Mouse (Mus musculus) forebrain, embryonic 14.5 days (tissue): Measurements from ENCODE around the gene Cdh8. TPM values are rescaled to one million over a fixed set of nuclear protein-coding genes. Genes with fewer than 3 reads are reported as not detected.

Experiments
- ATAC-seq: fragments of 200-750 bp; cut with Nextera tagmentation; 2 replicates; pipeline ENCODE4 v1.8.0; 2017; ENCODE audit warnings: mild to moderate bottlenecking, moderate library complexity
- DNase-seq: peaks from one replicate; pipeline ENCODE4 v3.0.0-alpha.2; 2015; ENCODE audit warnings: low spot score
- H3K27ac ChIP-seq: fragments of 300-500 bp; sonication (generic); 2 replicates; pipeline ENCODE4 v1.5.1; 2014; ENCODE audit warnings: low read depth, mild to moderate bottlenecking, control low read depth, low read length, moderate library complexity
- H3K27me3 ChIP-seq: fragments of 300-500 bp; sonication (generic); replicated peaks from 2 replicates; pipeline ENCODE4 v1.6.1; 2014; ENCODE audit warnings: low read length, control low read depth, mixed read lengths; ENCODE audit not compliant: control insufficient read depth, insufficient read depth
- H3K36me3 ChIP-seq: fragments of 300-500 bp; sonication (generic); 2 replicates; pipeline ENCODE4 v1.6.1; 2014; ENCODE audit warnings: low read length, control low read depth; ENCODE audit not compliant: control insufficient read depth, insufficient read depth
- H3K4me1 ChIP-seq: fragments of 300-500 bp; sonication (generic); 2 replicates; pipeline ENCODE4 v1.6.1; 2014; ENCODE audit warnings: antibody characterized with exemption, low read length, control low read depth; ENCODE audit not compliant: control insufficient read depth, insufficient read depth
- H3K4me2 ChIP-seq: fragments of 300-500 bp; sonication (generic); 2 replicates; pipeline ENCODE4 v1.6.1; 2014; ENCODE audit warnings: mild to moderate bottlenecking, control low read depth, low read length
- H3K4me3 ChIP-seq: fragments of 300-500 bp; sonication (generic); 2 replicates; pipeline ENCODE4 v1.5.1; 2014; ENCODE audit warnings: low read depth, low read length, control low read depth
- H3K9ac ChIP-seq: fragments of 300-500 bp; sonication (generic); 2 replicates; pipeline ENCODE4 v1.6.1; 2014; ENCODE audit warnings: mild to moderate bottlenecking, low read length, control low read depth, moderate library complexity
- H3K9me3 ChIP-seq: fragments of 300-500 bp; sonication (generic); replicated peaks from 2 replicates; pipeline ENCODE4 v1.6.1; 2016; ENCODE audit warnings: low read length, control low read depth, mixed read lengths; ENCODE audit not compliant: control insufficient read depth
- WGBS: fragments of 180-500 bp; shearing (Covaris S2); extraction: QIAGEN DNeasy Blood & Tissue Kit; methylation state at CpG from one replicate; pipeline ENCODE4 v1.1.7; 2014; 5-methylcytosine and 5-hydroxymethylcytosine counted together
- polyA plus RNA-seq: library from polyadenylated mRNA; unstranded; fragments of >200 nt; fragmentation: Nextera tagmentation; extraction: Ambion mirVana; gene quantifications from 2 replicates; pipeline ENCODE4 v1.2.1, GENCODE M21; 2014

Gene Cdh8
- 26.6 and 44.3 TPM in 2 replicates for polyA plus RNA-seq

DNA sequence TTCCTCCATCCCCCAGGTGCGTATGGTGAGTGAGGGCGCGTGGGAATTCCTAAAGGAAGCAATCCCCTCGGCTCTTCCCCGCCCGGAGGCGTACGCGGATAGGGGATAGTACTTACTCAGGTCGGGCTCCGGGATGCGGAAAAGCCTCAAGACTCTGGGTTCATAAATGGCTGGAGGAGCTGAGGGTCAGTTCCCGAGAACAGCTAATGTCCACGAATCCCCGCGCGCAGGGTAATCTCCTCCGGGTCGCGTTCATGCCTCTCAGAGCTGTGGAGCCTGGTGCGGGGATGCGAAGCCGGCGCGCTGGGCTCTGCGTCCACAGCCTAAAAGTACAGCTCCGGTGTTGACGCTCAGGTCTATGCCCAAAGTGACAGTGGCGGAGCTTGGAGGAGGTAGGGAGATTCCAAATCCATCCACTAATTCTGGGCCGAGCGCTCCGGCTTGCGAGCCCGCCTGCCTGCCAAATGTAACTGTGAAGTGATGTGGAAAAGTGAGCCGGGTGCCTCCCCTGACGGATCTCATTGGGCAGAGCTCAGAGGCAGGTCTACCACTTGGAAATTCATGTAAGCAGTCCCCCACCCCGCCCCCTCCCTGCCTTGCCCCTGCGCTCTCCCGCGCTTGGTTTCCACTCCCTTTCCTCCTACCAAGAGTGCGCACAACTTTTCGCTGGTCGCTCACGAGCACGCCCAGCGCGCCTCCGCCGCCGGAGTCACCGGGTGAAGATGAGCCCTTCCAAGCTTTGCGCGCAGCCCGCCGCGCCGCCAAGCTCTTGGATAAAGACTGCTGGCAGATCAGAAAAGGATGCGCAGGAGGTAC is at the start of gene Cdh8:
TSS of gene Cdh8 (minus strand) at position 506 of the 816 bp plus-strand sequence.
- Histone ChIP-seq H3K36me3 (no peaks in the 10 kb centered on the region), H3K9ac (peak within 1 kb of the TSS; percentile 72), H3K4me2 (peak within 1 kb of the TSS; percentile 96), H3K4me3 (peak within 1 kb of the TSS; percentile 66), H3K4me1 (peaks cover 11% of the 10 kb centered on the region), H3K27me3 (0 out of 2 replicates have a peak, but pooled peaks cover 2% of the 10 kb centered on the region), H3K27ac (peak within 1 kb of the TSS; percentile 70), H3K9me3 (no peaks in the 10 kb centered on the region)
- ATAC-seq = peak; percentile 85
- peak; percentile 86 for DNase-seq
- WGBS = under 1% methylated on average over 58 of the region's 58 CpGs

DNA sequence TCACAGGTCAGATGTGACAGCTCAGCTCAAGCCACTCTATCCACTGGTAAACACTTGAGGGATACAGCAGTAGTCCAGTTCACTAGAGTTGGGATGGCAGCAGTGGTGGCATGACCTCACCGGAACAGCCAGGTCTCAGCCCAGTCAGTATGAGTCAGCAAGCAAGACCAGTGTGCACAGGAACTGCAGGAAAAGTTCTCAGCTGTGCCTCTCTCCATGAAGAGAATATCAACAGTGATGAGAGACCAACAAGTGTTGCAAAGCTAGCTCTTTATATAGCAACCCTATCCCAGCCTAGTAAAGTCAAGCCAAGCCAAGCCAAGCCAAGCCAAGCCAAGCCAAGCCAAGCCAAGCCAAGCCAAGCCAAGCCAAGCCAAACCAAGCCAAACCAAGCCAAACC is 30.2 kb upstream of the Cdh8 start:
- Histone ChIP-seq H3K9me3 (no peaks in the 10 kb centered on the region), H3K4me3 (no peak overlapping the region), H3K9ac (no peak overlapping the region), H3K4me1 (no peaks in the 10 kb centered on the region), H3K27ac (no peak overlapping the region), H3K27me3 (no peaks in the 10 kb centered on the region), H3K4me2 (no peak overlapping the region), H3K36me3 (no peaks in the 10 kb centered on the region)
- WGBS = 96% methylated on average over 1 of the region's 1 CpGs
- ATAC-seq = no peak
- DNase-seq = no peak

DNA sequence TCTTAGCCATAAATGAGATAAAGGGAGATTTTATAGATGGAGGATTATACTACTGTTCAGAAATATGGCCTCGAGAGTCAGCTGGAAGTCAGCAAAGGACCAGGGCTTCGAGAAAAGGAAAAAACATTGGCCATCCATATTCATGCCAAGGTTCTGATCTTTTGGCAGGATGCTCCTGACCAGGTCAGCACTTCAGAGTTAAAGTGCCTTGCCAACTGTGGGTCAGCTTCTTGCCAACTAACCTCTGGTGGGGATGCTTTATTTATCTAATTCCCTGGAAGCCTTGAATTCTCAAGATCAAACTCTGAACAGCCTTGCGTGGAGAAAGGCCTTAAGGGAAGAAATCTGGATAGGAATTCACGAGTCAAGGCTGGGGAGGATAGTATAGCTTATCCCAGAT is 9.6 kb upstream of the Cdh8 start:
- ATAC-seq (no peak), DNase-seq (no peak)
- no peaks in the 10 kb centered on the region for H3K4me1 ChIP-seq
- 89% methylated on average over 4 of the region's 4 CpGs for WGBS
- no peak overlapping the region for H3K4me2 ChIP-seq
- H3K4me3 ChIP-seq = no peak overlapping the region
- no peaks in the 10 kb centered on the region for H3K9me3 ChIP-seq
- H3K9ac ChIP-seq = no peak overlapping the region
- H3K27me3 ChIP-seq = no peaks in the 10 kb centered on the region
- no peak overlapping the region for H3K27ac ChIP-seq
- H3K36me3 ChIP-seq = no peaks in the 10 kb centered on the region

DNA sequence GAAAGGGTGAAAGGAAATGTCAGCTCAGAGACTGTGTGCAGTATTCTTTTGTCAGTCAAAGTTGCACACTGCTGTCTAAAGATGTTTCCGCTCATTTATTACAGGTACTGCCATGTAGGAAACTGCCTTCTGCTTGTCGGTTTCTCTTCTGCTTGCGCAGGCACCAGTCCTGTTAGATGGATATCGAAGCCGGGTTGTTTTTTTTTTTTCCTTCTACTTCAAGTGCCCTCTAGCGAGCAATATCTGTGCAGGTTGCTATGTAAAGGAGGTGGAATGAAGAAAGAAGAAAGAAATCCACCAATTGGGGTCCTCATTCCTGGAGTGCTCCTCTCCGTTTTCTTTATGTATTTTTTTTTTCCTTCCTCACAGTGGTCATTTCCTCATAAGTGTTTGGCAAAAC is 5.2 kb upstream of the Cdh8 start:
- H3K36me3 ChIP-seq = no peaks in the 10 kb centered on the region
- H3K27me3 ChIP-seq = no peaks in the 10 kb centered on the region
- 0 out of 2 replicates have a peak overlapping the region, but pooled peaks have one; percentile 5 for H3K4me3 ChIP-seq
- H3K4me2 ChIP-seq = peak overlapping the region; percentile 41
- no peak overlapping the region for H3K27ac ChIP-seq
- no peaks in the 10 kb centered on the region for H3K9me3 ChIP-seq
- H3K4me1 ChIP-seq = peaks cover 7% of the 10 kb centered on the region; the same call in 1 of the 2 replicates
- peak overlapping the region; percentile 35; the same call in 1 of the 2 replicates for H3K9ac ChIP-seq
- DNase-seq (peak; percentile 84), ATAC-seq (no peak)
- WGBS = 7% methylated on average over 7 of the region's 7 CpGs

DNA sequence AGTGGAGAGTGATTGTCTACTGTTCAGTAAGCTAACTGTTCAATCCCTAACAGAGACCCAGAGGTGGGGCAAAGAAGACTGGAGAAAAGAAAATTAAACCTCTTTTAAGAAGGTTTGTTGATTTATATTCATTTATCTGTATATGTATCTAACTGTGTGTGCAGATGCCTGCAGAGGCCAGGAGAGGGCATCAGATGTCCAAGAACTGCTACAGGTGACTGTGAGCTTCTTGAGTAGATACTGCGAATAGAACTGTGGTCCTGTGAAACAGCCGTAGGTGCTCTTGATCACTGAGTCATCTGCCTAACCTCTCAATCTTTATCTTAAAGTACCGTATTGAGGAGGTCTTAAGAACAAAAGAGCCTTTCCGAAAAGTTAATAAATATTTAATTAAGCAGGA is 3.5 kb upstream of the Cdh8 start:
- Histone ChIP-seq H3K4me1 (peaks cover 8% of the 10 kb centered on the region), H3K4me2 (no peak overlapping the region), H3K27me3 (0 out of 2 replicates have a peak, but pooled peaks cover 2% of the 10 kb centered on the region), H3K4me3 (no peak overlapping the region), H3K9me3 (no peaks in the 10 kb centered on the region), H3K36me3 (no peaks in the 10 kb centered on the region), H3K27ac (no peak overlapping the region), H3K9ac (no peak overlapping the region)
- no peak for DNase-seq
- 92% methylated on average over 4 of the region's 4 CpGs for WGBS
- ATAC-seq = no peak

DNA sequence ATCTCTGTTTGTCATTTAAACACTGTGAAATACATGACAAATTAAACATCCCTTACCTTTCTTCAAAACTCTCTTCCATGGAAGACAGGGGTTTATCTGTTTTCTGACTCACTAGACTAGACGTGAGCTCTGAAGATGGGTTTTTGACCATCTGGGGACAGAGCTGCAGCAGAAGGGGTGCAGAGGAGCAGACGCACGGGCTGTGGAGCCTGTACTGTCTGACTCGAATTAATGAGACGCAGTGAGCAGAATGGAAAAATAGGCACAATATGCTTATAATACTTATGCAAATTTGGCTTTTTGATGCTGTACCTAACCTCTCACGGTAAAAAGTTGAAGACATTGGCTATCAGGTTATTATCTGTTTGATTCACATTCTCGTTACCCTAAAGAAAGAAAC is 1.2 kb upstream of the Cdh8 start:
- Histone ChIP-seq H3K27ac (no peak overlapping the region), H3K27me3 (0 out of 2 replicates have a peak, but pooled peaks cover 2% of the 10 kb centered on the region), H3K9ac (peak overlapping the region; percentile 72), H3K36me3 (no peaks in the 10 kb centered on the region), H3K4me3 (peak overlapping the region; percentile 66), H3K4me1 (peaks cover 11% of the 10 kb centered on the region), H3K4me2 (peak overlapping the region; percentile 96), H3K9me3 (no peaks in the 10 kb centered on the region)
- ATAC-seq (peak; percentile 32), DNase-seq (peak; percentile 63)
- WGBS = 18% methylated on average over 7 of the region's 7 CpGs

DNA sequence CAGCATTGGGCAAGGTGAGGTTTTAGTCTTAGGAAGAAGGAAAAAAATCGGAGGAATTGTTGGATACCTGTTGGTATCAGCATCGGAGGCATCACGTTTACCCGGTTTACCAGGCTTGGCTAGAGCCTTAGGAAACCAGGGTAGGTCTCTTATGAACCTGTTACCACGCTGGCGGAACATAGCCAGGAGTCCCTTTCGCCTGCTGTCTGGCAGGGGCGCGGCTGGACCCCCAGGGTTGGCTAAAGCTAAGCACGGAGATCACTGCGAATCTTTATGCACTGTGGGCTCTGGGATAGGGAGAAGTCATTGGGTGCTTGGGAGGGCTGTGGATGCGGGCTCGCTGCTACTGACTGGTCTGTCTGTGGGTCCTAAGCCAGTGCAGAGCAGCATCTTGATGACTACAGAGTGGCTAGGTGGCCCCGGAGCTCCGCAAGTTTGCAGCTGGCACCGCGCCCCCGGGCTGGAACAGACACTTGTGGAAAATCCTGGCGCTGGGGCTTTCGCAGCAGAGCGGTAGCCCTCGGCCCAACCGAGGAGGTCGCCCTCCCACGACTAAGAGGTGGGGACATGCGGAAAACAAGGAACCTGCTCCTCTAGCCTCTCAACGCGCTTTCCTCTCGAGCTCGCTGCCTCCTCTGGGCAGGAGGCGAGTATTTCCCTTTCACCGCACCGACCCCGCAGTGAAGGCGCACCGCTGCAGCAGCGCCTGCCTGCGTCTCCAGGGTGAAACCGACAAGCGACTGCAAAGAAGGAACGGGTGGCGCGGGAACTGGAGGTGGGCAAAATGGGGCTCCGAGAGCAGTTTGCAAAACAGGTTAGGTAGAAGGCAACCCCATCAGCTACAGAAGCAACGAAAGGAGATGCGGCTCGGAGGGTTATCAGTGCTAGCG is 950 bp downstream of the Cdh8 start:
- Histone ChIP-seq H3K9ac (peak overlapping the region; percentile 72), H3K4me3 (peak overlapping the region; percentile 66), H3K9me3 (no peaks in the 10 kb centered on the region), H3K4me1 (peaks cover 11% of the 10 kb centered on the region), H3K4me2 (peak overlapping the region; percentile 96), H3K36me3 (no peaks in the 10 kb centered on the region), H3K27ac (peak overlapping the region; percentile 70), H3K27me3 (0 out of 2 replicates have a peak, but pooled peaks cover 2% of the 10 kb centered on the region)
- WGBS = under 1% methylated on average over 48 of the region's 48 CpGs
- DNase-seq (peak; percentile 60), ATAC-seq (peak; percentile 16)

DNA sequence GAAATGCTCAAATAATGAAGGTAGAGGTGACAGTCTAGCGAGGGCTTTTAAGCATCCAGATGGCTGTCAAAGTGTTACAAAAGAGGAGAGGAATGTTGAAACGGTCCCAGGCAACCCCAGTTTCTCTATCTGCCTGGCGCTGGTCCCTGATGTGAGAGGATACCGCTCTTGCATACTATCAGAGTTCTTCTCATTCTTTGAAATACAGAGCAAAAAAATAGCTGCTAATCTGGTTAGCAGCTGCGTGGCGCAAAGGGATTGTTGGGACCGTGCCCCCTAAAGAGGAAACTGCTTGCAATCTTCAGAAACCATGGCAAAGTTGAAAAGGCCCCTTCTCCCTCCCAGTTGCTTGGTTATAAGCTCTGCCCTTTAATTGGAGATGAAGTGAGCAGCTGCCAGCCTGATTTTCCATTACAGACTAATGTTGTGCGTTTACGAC is 1.8 kb downstream of the Cdh8 start:
- 0 out of 2 replicates have a peak, but pooled peaks cover 2% of the 10 kb centered on the region for H3K27me3 ChIP-seq
- H3K9ac ChIP-seq = peak overlapping the region; percentile 72
- H3K4me1 ChIP-seq = peaks cover 11% of the 10 kb centered on the region
- DNase-seq (peak; percentile 80), ATAC-seq (peak; percentile 42)
- WGBS = under 1% methylated on average over 9 of the region's 9 CpGs
- peak overlapping the region; percentile 96 for H3K4me2 ChIP-seq
- peak overlapping the region; percentile 66 for H3K4me3 ChIP-seq
- H3K9me3 ChIP-seq = no peaks in the 10 kb centered on the region
- peak overlapping the region; percentile 70; the same call in 1 of the 2 replicates for H3K27ac ChIP-seq
- H3K36me3 ChIP-seq = no peaks in the 10 kb centered on the region
